Mouse (Mus musculus) megakaryocyte progenitor cell, adult 5-6 weeks (primary cell): ENCODE measurements around the gene Slk. TPM values are rescaled to one million over a fixed set of nuclear protein-coding genes. Genes with fewer than 3 reads are reported as not detected.

ENCODE experiments used
- ATAC-seq: replicated peaks from 2 replicates; pipeline ENCODE4 v1.8.0; 2016; ENCODE audit warnings: mild to moderate bottlenecking, moderate TSS enrichment, inconsistent platforms; ENCODE audit not compliant: poor library complexity
- total RNA-seq, 2 experiments: library from RNA; stranded (forward) in 1 of 2; stranded (reverse) in 1 of 2; fragments of 157-497, 149-512 nt in 1 of 2; fragments of 200-1000 nt in 1 of 2; gene quantifications; 2 replicates each; pipeline versions ENCODE4 v1.2.3 to v1.2.4; 2015 to 2017

Slk gene
- total RNA-seq, 2 experiments from 2014 or later = 109 to 143 TPM

GRCm38 (mm10) chr19:47650366-47651159, 71.1 kb downstream of the Slk start:
- peak; percentile 17; the same call in 1 of the 2 replicates for ATAC-seq

DNA sequence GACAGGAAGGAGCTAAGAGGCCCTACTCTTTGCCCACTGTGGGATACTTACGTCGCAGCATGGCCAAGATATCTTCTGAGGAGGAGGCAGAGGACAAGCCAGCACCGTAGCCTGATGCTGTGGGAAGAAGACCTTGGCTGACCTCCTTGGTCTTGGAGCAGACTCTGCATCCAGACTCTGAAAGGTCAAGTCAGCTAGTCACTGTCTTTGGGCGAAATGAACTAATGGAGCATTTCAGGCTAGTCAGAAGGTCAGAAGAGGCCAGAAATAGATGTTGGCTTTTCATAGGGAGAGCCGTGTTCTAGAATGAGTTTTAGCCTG, 71.6 kb downstream of the Slk start:
- no peak for ATAC-seq

DNA sequence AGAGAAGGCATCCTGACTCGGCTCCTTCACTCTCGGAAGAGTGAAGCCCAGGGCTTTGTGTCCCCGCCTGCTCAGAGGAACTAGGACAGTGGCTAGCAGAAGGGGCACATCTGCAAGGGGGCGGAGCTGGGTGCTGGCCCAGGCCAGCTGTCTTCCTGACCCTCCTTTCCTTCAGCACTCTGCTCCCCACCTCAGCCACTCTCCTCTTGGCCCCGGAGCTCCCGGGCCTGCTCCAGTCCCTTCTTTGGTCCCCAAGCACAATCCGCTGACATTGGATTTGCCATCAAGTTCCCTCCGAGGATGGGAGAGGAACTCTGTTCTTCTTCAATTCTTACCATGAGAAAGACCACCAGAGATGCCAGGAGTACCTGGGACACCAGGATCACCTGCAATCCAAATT, 72.8 kb downstream of the Slk start:
- ATAC-seq = no peak

- ATAC-seq = no peak
Observed at GRCm38 (mm10) chr19:47653173-47653572, 73.7 kb downstream of the Slk start.

GRCm38 (mm10) chr19:47654896-47655295, 75.4 kb downstream of the Slk start:
- ATAC-seq = no peak

DNA sequence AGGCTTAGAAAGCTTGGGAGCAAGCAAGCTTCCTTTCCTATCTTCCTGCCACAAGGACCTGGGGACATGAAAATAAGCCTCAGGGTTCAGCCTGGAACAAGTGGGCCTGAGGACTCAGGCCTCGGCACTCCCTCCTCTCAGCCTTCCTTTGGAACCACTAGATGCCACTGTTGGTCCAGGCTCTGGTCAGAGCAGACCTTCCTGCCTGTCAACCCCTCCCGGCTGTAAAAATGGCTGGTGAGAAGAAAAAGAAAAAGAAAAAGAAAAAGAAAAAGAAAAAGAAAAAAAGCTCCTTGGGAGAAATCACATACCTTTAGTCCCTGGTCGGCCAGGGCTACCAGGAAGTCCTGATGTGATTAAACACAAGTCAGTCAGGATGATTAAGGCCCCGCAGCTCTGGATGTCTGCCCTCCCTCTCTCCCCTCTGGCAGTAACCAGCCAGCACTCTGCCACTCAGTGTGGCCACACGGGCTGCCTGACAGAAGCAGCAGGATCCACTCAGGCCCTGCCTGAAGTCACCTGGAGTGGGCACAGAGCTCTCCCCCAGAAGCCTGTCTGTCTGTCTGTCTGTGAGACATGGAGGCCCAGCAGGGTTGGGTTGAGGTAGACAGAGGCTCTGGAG, 79.5 kb downstream of the Slk start:
- peak; percentile 71 for ATAC-seq

DNA sequence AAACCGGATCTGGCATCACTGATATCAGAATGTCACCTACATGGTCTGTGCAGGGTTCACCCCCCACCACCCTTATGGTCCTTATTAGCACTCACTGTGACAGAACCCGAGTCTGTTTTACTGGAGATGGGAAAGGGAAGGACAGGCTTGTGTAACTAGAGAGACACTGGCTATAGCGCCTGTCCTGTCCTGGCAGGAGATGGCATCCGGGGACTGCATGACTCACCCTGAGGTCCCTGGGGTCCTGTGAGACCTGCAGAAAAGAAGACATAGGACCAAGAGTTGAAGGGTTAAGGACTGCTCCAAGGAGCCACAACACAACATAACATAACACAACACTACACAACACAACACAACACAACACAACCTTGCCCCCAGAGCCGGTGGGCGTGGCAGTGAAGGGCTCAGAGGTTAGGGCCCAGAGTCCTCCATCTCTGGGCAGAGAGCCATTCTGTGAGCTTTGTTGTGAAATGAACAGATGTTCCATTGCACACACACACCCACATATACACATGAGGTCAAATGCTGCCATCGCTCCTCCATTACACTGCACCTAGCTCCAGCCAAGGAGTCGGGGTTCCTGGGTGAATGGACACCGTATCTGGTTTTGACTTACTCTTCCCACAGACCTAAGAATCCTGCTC, 80.4 kb downstream of the Slk start:
- ATAC-seq = no peak

DNA sequence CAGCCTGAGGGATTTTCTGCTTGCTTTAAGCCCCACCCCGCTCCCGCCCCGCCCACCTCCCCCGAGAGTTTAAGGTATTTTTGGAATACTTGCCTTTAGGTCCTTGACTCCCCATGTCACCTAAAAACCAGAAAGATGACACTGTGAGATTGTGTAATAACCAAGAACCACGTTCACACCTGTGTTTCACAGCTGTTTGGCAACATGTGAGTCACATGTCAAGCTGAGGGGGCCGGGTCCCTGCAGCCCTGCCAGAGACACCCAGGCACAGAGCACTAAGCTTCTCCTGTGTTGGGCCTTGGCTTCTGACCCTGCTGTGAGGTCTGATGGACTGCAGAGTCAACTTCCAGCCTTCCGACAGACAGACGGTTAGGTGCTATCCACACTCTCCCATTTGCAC, 88.1 kb downstream of the Slk start:
- ATAC-seq = no peak

- no peak for ATAC-seq
Observed at GRCm38 (mm10) chr19:47668399-47668798, 88.9 kb downstream of the Slk start.

- peak; percentile 74 for ATAC-seq
Observed at GRCm38 (mm10) chr19:47674419-47674818, 94.9 kb downstream of the Slk start.

DNA sequence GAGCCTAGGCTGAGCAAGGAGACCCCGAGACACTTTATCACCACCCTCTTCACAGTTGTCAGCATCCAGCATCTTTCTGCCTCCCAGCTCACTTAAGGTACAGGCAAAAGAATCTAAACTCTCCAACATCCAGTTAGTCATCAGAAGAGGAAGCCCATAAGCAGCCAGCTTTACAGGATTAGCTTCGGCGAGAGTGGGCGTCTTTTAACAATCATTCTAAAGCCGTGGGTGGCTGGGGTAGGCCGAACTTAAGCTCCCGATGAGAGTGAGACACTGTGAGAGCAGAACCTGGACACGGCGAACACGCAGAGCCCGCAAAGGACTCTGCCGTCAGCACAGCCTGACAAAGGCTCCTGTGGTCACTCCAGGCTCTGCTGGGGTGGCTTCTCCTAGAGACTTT, 99.2 kb downstream of the Slk start:
- no peak for ATAC-seq

- ATAC-seq = peak; percentile 69
Observed at GRCm38 (mm10) chr19:47689592-47689991, 110.1 kb downstream of the Slk start.

DNA sequence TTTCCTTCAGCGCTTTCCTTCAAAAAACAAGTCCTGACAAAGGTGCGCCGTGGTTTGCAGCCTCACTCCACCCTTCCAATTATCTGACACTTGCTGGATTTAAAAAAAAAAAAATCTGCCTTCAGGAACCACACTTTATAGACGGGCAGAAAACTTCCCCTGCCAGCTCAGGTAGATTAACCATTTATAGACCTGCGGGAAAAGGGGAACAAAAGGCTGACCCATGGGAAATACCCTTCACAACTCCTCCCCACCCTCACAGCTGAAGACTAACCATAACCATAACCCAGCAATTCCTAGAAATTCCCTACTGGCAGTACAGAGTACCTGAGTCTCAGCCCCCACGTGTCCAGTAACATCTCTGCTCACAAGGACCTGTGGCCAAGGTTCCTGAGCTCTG, 112.5 kb downstream of the Slk start, which contains the start of gene Col17a1:
Gene Col17a1, minus strand, starts transcription at position 101 of the 400 bp plus-strand sequence.
- ATAC-seq = no peak

Other genes starting within 250 kb of the Slk start
- 1.3 and 1.6 TPM in 2 replicates for gene Sh3pxd2a, start 115.3 kb upstream of the Slk start, total RNA-seq (2015)
- gene Sh3pxd2a, start 115.3 kb upstream of the Slk start, total RNA-seq (2017) = 1.1 and 1.4 TPM in 2 replicates
- 5.3 and 7.7 TPM in 2 replicates for gene Stn1, start 42.2 kb upstream of the Slk start, total RNA-seq (2015)
- 5.6 and 6.0 TPM in 2 replicates for gene Stn1, start 42.2 kb upstream of the Slk start, total RNA-seq (2017)
- gene Col17a1, start 112.4 kb downstream of the Slk start, total RNA-seq (2015) = not detected in 2 replicates
- gene Col17a1, start 112.4 kb downstream of the Slk start, total RNA-seq (2017) = 0.14 TPM in 1 of 2 replicates, not detected in the other
- 122 and 128 TPM in 2 replicates for gene Sfr1, start 152.0 kb downstream of the Slk start, total RNA-seq (2015)
- 131 and 138 TPM in 2 replicates for gene Sfr1, start 152.0 kb downstream of the Slk start, total RNA-seq (2017)